Mouse (Mus musculus) R1 (cell line): ENCODE data around the gene Vnn3.

Experiments used
- DNase-seq: peaks from one replicate; pipeline ENCODE4 v3.0.0-alpha.2; 2018; ENCODE audit warnings: low read depth, low spot score

The Vnn3 gene

DNA sequence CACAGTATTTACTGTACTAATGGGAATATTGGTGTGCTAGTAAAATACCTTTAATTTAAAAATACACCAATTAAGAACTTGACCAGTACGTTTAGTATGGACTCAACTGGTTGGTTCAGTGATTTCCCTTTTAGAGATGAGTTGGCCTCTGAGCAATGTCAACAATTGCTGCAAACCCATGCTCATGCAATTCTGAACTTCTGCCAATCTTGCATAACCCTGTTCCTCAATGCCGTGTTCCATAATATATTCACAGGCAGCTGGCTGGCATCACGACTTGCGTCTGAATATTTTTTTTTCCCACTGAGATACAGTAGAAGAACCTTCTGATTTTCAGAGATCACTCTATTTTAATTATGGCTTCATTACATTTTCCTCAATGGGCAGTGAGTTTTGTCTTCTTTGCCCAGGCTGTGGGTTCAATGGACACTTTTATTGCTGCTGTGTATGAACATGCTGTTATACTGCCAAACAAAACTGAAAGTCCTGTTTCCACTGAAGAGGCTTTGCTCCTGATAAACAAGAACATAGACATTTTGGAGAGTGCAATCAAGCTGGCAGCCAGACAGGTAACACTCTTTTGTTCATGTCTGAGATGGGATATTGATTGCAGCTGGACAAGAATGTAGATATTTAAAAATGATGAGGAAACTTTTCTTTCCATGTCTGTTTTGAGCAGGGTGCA is at the start of gene Vnn3:
Gene Vnn3 (plus strand): TSS at position 235 of the 685 bp plus-strand sequence.
- DNase-seq: no peak

DNA sequence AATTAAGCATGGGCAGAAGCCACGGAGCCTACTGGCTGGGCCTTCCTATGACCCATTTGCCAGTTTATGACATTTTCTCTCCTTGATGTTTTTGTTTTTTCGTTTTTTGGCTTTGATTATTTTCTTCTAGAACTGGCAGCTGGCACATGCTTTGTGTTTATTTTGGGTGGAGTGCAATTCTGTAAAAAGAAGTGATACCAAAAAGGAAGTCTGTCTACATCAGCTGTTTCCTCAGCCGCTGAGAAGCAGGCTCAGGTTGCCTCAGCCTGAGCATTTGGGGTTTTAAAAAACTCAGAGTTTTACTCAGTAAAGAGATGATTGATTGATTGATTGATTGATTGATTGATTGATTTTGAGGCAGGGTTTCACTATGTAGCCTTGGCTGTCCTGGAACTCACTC is 48.4 kb upstream of the Vnn3 start:
- DNase-seq: no peak

DNA sequence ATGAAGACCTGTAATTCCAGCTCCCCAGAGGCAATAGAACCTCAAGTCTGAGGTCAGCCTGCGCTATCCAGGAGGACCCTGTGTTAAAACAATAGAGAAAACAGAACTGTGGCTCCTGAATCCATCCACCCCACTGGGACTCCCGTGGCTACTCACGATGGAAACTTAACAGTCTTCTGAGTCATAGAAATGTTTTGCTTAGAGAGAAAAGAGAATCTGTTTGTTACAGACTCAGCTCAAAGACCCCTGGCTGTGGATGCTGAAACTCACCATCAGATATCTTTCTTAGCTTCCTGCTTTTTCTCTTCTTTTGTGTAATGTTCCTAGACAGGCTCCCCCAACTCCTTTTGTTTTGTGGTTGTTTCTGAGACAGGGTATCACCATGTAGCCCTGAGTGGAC is 46.6 kb upstream of the Vnn3 start:
- DNase-seq: peak; percentile 83

DNA sequence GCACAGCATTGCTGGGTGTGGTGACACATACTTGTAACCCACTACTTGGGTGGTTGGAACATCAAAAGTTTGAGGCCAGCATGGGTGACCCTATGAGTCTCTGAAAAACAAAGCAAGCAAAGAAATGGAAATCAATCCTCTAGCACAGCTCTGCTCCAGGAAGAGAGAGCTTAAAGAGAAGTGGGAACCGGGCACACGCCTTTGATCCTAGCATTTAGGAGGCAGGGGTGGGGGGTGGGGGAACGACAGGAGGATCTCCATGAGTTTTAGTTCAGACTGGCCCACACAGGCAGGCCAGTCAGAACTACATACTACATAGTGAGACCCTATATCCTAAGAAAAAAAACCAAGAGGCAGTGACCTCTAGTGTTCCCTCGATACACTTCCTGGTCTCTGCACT is 45.1 kb upstream of the Vnn3 start:
- peak; percentile 89 for DNase-seq

DNA sequence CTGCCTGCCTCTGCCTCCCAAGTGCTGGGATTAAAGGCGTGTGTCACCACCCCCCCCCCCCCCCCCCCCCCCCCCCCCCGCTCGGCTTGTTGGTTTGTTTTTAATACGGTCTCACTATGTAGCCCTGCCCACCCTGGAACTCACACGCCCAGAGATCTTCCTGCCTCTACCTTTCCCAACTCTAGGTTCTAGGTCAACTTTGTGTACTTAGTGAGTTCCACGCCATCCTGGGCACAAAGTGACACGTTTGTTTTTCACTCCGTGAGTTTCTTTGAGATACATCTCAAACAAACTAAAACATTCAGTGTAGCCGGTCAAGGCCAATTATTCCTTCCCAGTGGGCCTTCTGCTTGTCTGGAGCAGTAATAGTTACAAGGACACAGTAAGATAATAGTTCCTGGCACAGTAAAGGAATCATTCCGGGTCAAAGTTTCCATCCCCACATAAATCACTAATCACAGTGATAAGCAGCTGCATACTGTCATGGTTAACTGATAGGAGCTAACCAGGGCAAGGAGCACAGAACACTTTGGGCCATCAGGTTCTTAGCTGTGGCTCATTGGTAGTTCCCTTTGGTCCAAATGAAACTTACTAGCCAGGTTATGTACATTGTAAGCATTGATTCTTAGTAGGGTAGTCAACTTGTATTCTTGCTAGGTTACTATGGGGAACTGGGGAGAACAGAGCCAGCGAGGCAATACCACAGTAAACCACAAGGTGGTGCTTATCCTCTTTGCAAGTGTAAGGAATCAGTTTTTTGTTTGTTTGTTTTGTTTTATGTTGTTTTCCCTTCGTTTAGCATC is 39.4 kb upstream of the Vnn3 start:
- peak; percentile 91 for DNase-seq

DNA sequence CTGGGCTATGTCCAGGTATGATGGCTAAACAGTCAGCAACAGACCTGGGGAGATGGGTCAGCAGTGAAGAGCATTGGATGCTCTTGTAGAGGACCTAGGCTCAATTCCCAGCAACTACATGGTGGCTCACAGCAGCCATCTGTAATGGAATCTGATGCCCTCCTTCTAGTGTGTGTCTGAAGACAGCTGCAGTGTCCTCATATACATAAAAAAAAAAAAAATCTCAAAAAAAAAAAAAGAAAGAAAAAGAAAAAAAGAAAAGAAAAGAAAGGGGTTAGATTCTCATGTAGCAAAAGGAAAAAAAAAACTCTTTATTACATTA is 38.9 kb upstream of the Vnn3 start:
- DNase-seq: no peak

DNA sequence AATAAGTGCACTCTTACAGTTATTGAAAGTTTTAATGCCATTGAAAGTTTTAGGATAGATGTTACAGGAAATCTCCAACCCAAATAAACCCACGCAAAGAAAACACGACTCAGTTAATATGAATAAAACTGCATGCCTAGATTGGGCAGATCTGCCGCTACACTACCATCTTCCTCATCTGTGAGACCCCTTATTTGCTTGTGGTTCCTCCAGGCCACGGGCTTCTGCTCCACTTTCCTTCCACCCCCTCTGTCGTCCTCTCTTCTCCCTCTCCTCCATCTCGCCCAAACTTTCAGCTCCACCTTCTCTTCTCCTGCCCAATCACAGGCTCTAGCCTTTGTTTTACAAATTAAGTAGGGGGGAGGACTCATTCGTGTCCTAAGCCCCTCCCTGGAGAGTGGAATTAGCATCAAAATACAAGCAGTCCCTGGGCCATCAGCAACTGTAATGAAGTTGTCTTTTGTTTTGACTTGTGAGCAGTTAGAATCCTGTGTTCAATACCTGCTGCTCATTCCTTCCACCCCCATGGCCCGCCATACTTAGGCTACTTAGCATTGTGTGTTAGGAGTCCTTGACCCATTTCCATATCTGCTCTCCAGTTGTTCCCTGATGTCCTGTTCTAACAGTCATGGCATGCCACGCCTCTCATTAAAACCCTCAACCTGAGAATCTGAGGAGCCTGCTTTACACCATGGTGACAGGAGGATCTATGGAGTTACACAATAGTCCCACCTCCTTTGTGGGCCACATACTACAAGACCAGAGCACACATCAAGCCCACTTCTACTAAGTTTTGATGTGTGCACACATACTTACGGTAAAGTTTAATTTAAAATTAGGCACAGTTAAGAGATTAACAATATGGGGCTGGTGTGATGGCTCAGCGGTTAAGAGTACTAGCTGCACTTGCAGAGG is 38.2 kb upstream of the Vnn3 start:
- peak; percentile 100 for DNase-seq

DNA sequence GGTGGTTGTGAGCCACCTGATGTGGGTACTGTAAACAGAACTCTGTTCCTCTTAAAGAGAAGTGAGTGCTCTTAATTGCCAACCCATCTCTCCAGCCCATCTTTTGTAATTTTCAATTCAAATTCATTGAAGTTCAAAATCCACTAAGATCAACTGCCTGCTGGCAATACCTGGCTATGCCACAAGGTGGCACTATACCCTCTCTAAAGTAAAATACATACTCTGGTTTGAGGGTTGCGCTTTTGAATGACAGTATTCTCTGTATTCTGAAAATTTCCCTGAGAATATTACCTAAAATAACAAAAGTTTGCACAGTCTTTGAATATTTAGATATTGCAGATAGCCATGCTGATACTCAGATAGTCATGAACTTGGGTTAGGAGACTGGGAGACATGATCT is 36.1 kb upstream of the Vnn3 start:
- peak; percentile 67 for DNase-seq

DNA sequence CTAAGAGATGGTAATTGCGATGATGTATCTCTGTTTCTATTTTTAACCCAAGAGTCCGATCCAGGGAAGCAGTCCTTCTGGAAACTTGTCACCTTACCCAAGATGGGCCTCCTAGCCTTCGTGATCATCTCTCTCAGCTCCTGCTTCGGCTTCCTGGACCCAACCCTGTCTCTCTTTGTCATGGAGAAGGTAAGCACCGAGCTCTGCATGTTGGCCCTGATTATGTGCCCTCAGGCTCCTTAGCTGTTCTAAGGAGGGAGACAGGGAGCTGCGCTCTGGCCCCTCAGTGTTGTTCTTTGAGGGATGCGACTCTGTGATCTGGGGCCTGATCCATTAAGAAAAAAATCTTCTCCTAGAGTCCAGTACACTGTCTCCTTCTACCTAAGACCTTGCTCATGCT is 35.0 kb upstream of the Vnn3 start:
- no peak for DNase-seq

DNA sequence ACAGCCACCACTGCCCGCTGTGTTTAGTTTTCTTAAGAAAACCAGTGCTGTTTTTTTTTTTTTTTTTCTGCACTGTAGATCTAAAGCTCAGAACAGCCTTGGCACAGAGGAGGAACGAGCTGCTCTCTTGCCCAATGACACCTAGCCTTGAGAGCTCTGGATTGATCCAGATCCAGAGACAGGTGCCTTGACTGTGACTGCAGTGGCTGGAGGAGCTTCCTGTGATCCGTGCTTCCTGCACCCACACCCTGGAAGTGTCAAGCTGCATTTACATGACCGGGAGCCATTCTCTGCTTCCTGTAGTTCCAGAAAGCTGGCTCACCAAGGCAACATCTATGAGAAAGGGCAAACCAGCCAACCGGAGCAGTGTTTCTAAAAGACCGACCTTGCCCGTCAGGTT is 24.7 kb upstream of the Vnn3 start:
- DNase-seq: peak; percentile 59

DNA sequence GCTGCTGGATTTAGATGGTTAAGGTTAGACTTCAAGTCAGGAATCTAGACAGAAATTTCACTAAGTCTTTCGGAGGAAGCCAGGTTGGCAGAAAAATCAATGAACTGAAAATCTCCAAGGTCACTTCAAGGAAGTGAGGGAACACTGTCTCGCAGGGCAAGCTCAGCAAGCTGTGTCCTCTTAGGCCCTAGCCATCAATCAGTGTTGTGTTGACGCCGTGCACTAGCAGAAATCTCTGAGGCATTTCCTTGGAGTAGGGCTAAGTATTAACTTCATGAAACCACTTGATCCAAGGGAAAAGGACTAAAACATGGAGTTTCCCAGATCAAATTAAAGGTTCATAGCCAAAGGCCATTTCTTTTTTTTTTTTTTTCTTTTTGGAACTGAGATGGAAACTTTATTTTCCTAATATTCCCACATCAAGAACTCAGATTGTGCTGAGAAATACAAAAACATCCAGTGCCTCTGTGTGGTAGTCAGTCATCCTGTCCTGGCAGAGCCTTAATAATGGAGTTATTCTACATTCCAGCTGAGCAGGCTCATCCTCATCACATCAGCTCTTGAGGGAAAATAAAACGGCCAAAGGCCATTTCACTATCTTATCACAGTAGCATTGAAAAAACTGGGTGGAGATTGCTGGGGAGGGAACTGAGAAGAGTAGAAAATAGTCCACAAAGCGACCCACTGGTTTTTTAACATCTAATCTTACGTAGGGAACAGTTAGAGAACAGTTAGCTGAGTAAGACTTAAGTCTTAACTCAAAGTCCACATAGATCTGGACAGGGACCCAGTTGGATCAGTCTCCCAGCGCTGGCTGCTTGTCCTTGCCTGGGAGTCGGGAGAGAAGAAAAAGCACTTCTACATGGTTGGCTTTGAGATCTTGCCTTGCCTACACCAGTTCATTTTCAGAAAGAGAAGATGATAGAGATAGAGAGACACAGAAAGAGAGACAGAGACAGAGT is 15.0 kb upstream of the Vnn3 start:
- DNase-seq: no peak

DNA sequence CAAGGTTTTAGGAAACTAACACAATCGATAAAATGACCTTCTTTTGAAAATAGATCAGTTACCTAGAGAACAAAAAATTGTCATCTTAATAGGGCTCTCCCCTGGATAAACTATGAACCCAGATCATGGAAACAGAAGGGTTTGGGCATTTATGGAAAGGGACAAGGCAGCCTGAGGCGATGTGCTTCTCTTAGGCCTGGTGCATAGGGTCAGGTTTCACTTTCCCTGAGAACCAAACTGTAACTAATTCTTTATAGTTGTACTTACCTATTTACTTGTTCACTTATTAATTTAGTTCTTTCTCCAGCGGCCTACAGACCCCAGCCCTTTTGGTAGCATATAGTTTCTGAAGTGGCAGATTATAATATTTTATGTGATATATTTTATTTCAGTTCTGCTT is 14.1 kb upstream of the Vnn3 start:
- DNase-seq: no peak

DNA sequence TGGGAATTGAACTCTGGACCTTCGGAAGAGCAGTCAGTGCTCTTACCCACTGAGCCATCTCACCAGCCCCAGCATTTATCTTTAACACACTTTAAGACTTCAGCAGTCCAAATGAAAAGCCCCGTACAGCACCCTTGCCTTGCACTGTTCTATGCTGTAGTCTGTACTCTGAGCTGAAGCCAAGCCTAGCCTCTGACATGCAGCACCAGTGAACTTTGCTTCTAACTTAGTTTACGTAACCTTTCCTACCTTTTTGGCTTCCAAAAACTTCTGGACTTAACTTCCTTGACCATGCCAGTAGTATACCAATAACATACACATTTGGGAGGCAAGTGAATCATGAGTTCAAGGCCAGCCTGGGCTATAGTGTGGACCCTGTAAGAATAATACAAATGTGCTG is 12.4 kb upstream of the Vnn3 start:
- no peak for DNase-seq

DNA sequence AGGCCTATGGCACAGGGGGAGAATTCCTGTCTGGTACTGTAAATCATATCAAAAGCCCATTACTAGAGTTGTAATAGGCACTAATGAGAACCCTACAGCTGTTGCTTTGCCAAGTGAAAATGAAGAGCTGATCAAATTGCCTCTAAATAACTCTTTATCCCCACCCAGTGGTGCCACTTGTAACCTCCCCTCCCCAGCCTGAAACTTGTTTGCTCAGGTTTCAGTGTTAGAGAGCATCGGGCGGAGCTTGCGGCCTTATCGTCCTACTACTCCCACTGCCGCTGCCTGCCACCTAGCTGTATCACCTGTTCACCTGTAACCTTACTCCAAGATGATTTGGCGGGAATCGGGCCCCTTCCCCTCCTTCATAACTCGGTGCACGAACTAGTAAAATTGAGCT is 11.9 kb upstream of the Vnn3 start:
- peak; percentile 50 for DNase-seq

DNA sequence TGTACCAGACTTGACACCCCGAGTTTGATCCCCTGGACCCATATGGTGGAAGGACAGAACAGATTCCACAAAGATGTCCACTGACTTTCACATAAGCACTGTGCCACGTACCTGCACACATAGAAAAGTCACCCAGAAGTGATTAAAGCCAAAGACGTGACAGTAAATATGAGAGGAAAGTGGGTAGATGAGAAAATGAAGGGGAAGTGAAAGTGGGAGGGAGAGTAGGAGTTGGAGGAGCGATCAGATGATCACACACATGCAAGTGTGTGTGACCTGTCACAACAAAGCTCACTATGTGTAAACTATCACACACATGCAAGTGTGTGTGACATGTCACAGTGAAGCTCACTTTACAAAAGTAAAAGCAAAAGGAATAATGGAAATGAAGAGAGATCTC is 10.8 kb upstream of the Vnn3 start:
- DNase-seq: no peak

DNA sequence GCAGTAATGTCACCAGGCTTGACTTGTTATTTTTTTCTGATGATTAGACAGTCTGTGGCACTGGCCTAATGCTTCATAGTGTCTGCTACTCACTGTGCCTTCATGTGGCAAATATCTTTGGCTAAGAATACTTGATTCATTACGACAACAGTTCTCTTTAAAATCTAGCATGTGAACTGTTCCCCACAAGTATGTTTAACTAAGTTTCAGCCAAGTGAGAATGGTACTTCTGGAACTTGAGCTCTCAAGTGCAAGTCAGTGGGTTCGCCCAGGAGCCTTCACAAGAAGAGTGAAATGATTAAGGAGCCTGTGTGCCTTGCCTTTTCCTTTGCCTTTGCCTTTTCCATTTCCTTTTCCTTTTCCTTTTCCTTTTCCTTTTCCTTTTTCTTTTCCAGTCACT is 834 bp downstream of the Vnn3 start:
- no peak for DNase-seq

DNA sequence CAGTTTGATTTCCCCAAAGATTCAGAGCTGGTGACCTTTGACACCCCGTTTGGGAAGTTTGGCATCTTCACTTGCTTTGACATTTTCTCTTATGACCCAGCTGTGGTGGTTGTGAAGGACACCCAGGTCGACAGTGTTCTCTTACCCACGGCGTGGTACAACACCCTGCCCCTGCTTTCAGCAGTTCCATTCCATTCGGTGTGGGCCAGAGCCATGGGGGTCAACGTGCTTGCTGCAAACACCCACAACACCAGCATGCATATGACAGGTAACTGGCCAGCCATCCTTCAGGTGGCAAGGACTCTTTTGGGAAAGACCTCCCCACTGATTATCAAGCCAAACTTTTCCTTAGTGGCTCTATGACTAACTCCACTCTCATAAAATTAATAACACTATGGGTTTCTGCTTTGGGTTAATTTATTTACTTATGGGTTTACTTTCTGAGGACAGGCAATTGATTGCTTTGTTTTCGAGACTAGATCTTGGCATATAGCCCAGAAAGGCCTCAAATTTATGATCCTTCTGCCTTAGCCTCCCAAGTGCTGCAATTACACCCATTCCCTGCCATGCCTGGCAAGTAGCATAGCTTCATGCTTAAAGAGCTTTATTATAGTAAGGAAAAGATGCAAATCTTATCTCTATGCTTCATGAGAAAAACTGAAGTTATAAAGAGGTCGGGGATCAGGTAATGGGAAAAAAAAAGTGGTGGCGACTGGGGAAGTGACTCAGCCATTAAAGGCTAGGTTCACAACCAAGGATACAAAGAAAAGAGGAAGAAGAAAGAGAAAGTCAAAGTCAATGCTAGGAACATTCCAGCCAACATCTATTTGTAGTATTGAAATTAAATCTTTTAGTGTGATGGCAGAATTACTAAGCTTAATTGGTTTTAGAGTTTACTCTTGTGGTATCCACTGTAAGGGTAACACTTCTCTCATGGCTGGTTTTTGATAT is 13.4 kb downstream of the Vnn3 start:
- DNase-seq: no peak

DNA sequence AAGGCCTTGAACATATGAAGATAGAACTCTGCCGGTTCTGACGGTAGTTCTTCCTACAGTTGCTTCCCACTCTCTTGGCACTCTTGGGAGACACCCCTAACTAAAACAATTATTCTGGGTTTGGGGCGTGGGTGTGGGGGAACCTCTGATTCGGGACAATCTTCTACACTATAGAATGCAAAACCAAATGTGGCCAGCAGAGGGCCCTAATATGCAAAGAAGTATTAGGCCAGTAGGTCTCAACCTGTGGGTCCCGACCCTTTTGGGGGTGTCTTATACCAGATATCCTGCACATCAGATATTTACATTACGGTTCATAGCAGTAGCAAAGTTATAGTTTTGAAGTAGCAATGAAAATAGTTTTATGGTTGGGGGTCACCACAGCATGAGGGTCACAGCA is 29.4 kb downstream of the Vnn3 start:
- peak; percentile 14 for DNase-seq

DNA sequence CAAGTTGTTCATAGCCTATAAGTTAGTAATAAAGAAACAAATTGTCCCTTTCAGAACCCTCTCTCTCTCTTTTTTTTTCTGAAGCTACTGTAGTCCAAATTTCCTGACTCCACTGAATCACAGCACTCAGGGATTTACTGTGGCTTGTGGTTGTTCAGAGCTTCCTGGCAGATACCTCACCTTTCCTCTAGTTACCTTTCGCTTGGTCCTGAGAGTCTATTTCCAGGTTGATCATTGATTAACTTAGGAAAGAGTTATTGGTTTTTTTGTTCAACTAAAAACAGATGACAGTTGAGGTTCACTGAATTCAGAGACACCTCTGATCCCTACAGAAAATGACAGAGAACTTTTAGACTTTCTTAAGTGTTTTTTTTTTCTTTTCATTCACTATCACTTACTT is 33.6 kb downstream of the Vnn3 start:
- no peak for DNase-seq

DNA sequence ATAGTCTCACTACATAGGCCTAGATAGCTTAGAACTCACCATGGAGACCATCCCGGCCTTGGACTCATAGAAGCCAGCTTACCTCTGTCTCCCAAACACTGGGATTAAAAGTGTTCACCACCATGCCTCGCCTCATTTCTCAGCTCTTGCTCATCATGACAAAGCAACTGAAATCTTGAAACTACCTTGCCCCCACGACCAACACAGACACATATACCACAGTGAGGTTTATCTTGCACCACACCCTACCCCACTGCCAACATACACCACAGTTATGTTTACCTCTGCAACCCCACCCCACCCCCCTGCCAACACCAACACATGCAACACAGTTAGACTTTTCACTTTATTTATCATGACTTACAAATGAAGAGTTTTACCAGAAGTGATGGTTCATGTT is 34.8 kb downstream of the Vnn3 start:
- no peak for DNase-seq
